Mouse (Mus musculus): ENCODE measurements around the gene Sema4a.
A peak's percentile ranks its signal among the peaks of the same experiment; 100 is the strongest.

Gene Sema4a

GRCm38 (mm10) chr3:88410645-88411031 is 50.3 kb downstream of the Sema4a start:
- no peaks in the 10 kb centered on the region for H3K27me3 ChIP-seq (ENCODE audit: insufficient read depth, low read length)
- peak overlapping the region; percentile 86 for H3K4me3 ChIP-seq (replicated peaks; ENCODE audit: low read length)
- peaks cover 71% of the 10 kb centered on the region for H3K4me1 ChIP-seq (replicated peaks; ENCODE audit: low read depth, low read length)
- H3K36me3 ChIP-seq (ENCODE audit: insufficient read depth, low read length) = peaks cover 67% of the 10 kb centered on the region
- no peaks in the 10 kb centered on the region for H3K9me3 ChIP-seq (ENCODE audit: low read length)
- no peak for TF ChIP-seq NANOG (IDR thresholded peaks at IDR 0.05; ENCODE audit: borderline replicate concordance, low read length)
- TF ChIP-seq CTCF (conservative IDR thresholded peaks at IDR 0.05; ENCODE audit: low read length) = no peak
- TF ChIP-seq POU5F1 (IDR thresholded peaks at IDR 0.05; ENCODE audit: borderline replicate concordance, low read length) = no peak

GRCm38 (mm10) chr3:88409741-88410644 is 51.0 kb downstream of the Sema4a start, which contains the start of gene Pmf1:
TSS of gene Pmf1 (minus strand) at chr3:88410331.
- H3K4me1 ChIP-seq (replicated peaks; ENCODE audit: low read depth, low read length) = peaks cover 65% of the 10 kb centered on the region
- peaks cover 64% of the 10 kb centered on the region for H3K36me3 ChIP-seq (ENCODE audit: insufficient read depth, low read length)
- TF ChIP-seq NANOG (IDR thresholded peaks at IDR 0.05; ENCODE audit: borderline replicate concordance, low read length) = no peak
- no peak for TF ChIP-seq CTCF (conservative IDR thresholded peaks at IDR 0.05; ENCODE audit: low read length)
- TF ChIP-seq POU5F1 (IDR thresholded peaks at IDR 0.05; ENCODE audit: borderline replicate concordance, low read length) = no peak
- H3K9me3 ChIP-seq (ENCODE audit: low read length) = no peaks in the 10 kb centered on the region
- peak within 1 kb of the TSS; percentile 86 for H3K4me3 ChIP-seq (replicated peaks; ENCODE audit: low read length)
- H3K27me3 ChIP-seq (ENCODE audit: insufficient read depth, low read length) = no peaks in the 10 kb centered on the region

DNA sequence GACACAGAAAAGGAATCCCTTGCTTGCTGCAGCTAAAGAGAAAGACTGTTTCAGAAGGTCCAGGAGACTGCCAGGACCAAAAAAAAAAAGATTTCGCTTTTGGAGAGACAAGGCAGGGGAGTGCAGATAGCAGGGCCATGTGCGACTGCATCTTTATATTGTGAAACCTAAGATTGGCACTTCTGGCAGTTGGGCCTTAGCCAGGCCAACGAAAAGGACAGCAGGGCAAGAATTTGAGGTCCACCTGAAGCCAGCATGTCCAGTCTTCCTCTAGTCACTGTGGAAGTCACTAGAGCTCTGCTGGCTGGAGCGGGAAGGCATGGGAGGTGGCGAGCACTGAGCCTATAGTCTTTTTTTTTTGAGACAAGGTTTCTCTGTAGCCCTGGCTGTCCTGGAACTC is 52.0 kb downstream of the Sema4a start:
- peak overlapping the region; percentile 86 for H3K4me3 ChIP-seq (replicated peaks; ENCODE audit: low read length)
- H3K36me3 ChIP-seq (ENCODE audit: insufficient read depth, low read length) = peaks cover 65% of the 10 kb centered on the region
- TF ChIP-seq POU5F1 (IDR thresholded peaks at IDR 0.05; ENCODE audit: borderline replicate concordance, low read length) = no peak
- no peak for TF ChIP-seq CTCF (conservative IDR thresholded peaks at IDR 0.05; ENCODE audit: low read length)
- TF ChIP-seq NANOG (IDR thresholded peaks at IDR 0.05; ENCODE audit: borderline replicate concordance, low read length) = no peak
- H3K4me1 ChIP-seq (replicated peaks; ENCODE audit: low read depth, low read length) = peaks cover 57% of the 10 kb centered on the region
- H3K27me3 ChIP-seq (ENCODE audit: insufficient read depth, low read length) = no peaks in the 10 kb centered on the region
- H3K9me3 ChIP-seq (ENCODE audit: low read length) = no peaks in the 10 kb centered on the region

DNA sequence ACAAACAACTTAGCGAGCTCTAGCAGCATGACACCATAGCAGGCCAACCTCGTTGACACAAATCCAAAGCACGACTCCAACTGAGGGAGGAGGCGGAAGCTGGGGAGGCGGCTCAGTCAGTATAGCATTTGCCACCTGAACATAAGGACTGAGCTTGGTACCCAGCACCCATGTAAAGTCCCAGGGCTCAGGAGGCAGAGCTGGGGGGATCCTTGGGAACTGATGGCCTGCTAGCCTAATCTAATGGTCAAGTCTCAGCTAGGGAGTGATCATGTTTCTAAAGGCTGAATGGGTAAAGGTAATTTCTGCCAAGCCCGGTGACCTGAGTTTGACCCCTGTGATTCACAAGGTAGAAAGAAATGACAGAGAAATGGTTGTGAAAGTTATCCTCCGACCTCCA is 53.5 kb downstream of the Sema4a start:
- Histone ChIP-seq H3K4me1 (replicated peaks; ENCODE audit: low read depth, low read length) (peaks cover 57% of the 10 kb centered on the region), H3K4me3 (replicated peaks; ENCODE audit: low read length) (0 out of 2 replicates have a peak overlapping the region, but pooled peaks have one; percentile 13), H3K27me3 (ENCODE audit: insufficient read depth, low read length) (no peaks in the 10 kb centered on the region), H3K9me3 (ENCODE audit: low read length) (no peaks in the 10 kb centered on the region), H3K36me3 (ENCODE audit: insufficient read depth, low read length) (peaks cover 65% of the 10 kb centered on the region)
- no peak for TF ChIP-seq NANOG (IDR thresholded peaks at IDR 0.05; ENCODE audit: borderline replicate concordance, low read length)
- TF ChIP-seq CTCF (conservative IDR thresholded peaks at IDR 0.05; ENCODE audit: low read length) = no peak
- TF ChIP-seq POU5F1 (IDR thresholded peaks at IDR 0.05; ENCODE audit: borderline replicate concordance, low read length) = no peak

DNA sequence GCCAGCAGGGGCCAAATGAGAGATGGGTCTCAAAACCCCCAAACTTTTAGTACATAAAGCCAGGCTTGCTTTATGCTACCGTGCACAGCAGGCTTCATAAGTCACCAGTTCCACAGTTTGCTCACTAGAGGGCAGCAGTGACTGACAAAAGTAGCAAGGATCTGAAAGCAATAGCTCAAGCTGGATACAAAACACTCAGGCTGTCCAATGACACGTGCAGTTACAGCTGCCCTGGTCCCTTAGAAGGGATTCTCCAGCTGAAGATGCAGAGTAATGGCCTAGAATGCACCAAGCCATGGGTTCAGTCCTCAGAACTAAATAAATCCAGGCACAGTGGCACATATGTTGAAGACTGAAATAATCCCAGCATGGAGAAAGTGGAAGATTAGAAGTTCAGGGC is 53.9 kb downstream of the Sema4a start:
- Histone ChIP-seq H3K27me3 (ENCODE audit: insufficient read depth, low read length) (no peaks in the 10 kb centered on the region), H3K4me1 (replicated peaks; ENCODE audit: low read depth, low read length) (peaks cover 59% of the 10 kb centered on the region), H3K36me3 (ENCODE audit: insufficient read depth, low read length) (peaks cover 65% of the 10 kb centered on the region), H3K4me3 (replicated peaks; ENCODE audit: low read length) (0 out of 2 replicates have a peak overlapping the region, but pooled peaks have one; percentile 13), H3K9me3 (ENCODE audit: low read length) (no peaks in the 10 kb centered on the region)
- TF ChIP-seq NANOG (IDR thresholded peaks at IDR 0.05; ENCODE audit: borderline replicate concordance, low read length) (no peak), POU5F1 (IDR thresholded peaks at IDR 0.05; ENCODE audit: borderline replicate concordance, low read length) (no peak), CTCF (conservative IDR thresholded peaks at IDR 0.05; ENCODE audit: low read length) (peak; percentile 73)

- Histone ChIP-seq H3K4me3 (replicated peaks; ENCODE audit: low read length) (no peak overlapping the region), H3K9me3 (ENCODE audit: low read length) (no peaks in the 10 kb centered on the region), H3K36me3 (ENCODE audit: insufficient read depth, low read length) (peaks cover 79% of the 10 kb centered on the region), H3K27me3 (ENCODE audit: insufficient read depth, low read length) (no peaks in the 10 kb centered on the region), H3K4me1 (replicated peaks; ENCODE audit: low read depth, low read length) (peaks cover 35% of the 10 kb centered on the region)
- TF ChIP-seq NANOG (IDR thresholded peaks at IDR 0.05; ENCODE audit: borderline replicate concordance, low read length) = no peak
- TF ChIP-seq CTCF (conservative IDR thresholded peaks at IDR 0.05; ENCODE audit: low read length) = no peak
- no peak for TF ChIP-seq POU5F1 (IDR thresholded peaks at IDR 0.05; ENCODE audit: borderline replicate concordance, low read length)
These were observed 57.3 kb downstream of the Sema4a start for GRCm38 (mm10) chr3:88403522-88404230.

- no peaks in the 10 kb centered on the region for H3K27me3 ChIP-seq (ENCODE audit: insufficient read depth, low read length)
- H3K4me3 ChIP-seq (replicated peaks; ENCODE audit: low read length) = no peak overlapping the region
- TF ChIP-seq CTCF (conservative IDR thresholded peaks at IDR 0.05; ENCODE audit: low read length) (no peak), POU5F1 (IDR thresholded peaks at IDR 0.05; ENCODE audit: borderline replicate concordance, low read length) (no peak), NANOG (IDR thresholded peaks at IDR 0.05; ENCODE audit: borderline replicate concordance, low read length) (no peak)
- H3K4me1 ChIP-seq (replicated peaks; ENCODE audit: low read depth, low read length) = peaks cover 33% of the 10 kb centered on the region
- H3K9me3 ChIP-seq (ENCODE audit: low read length) = no peaks in the 10 kb centered on the region
- peaks cover 92% of the 10 kb centered on the region for H3K36me3 ChIP-seq (ENCODE audit: insufficient read depth, low read length)
These were observed 62.3 kb downstream of the Sema4a start for GRCm38 (mm10) chr3:88398666-88399065.

DNA sequence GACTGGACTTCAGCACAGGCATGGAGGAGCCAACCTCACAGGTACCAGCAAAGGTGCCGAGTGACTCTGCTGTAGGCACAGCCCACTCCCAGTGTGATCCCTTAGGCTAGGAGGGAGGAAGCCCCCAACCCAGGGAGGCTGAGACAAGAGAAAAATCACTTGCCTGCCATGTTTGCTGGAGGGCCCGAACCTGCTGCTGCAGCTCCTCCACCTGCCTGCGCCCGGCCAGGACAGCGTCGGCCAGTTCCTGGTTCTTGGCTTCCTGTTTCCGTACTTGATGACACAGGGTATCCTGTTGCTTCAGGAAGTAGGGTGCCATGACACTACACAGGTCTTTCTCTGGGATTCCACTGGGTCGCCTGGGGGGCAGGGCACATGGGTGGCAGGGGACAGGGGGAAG is 65.2 kb downstream of the Sema4a start:
- Histone ChIP-seq H3K4me3 (replicated peaks; ENCODE audit: low read length) (no peak overlapping the region), H3K27me3 (ENCODE audit: insufficient read depth, low read length) (no peaks in the 10 kb centered on the region), H3K9me3 (ENCODE audit: low read length) (peaks cover 22% of the 10 kb centered on the region), H3K36me3 (ENCODE audit: insufficient read depth, low read length) (peaks cover 91% of the 10 kb centered on the region), H3K4me1 (replicated peaks; ENCODE audit: low read depth, low read length) (peaks cover 32% of the 10 kb centered on the region)
- TF ChIP-seq NANOG (IDR thresholded peaks at IDR 0.05; ENCODE audit: borderline replicate concordance, low read length) (no peak), CTCF (conservative IDR thresholded peaks at IDR 0.05; ENCODE audit: low read length) (no peak), POU5F1 (IDR thresholded peaks at IDR 0.05; ENCODE audit: borderline replicate concordance, low read length) (no peak)

Measured in E14TG2a.4 (cell line).